Mouse (Mus musculus) forebrain, embryonic 10.5 days (tissue): ENCODE results near the gene Shb. TPM values are rescaled to one million over a fixed set of nuclear protein-coding genes. Genes with fewer than 3 reads are reported as not detected.

Experiments
- DNase-seq: peaks from one replicate; pipeline ENCODE4 v3.0.0-alpha.2; 2017; ENCODE audit warnings: low spot score; ENCODE audit errors: extremely low spot score
- H3K27ac ChIP-seq: fragments of 300-500 bp; sonication (generic); 2 replicates; pipeline ENCODE4 v1.5.1; 2016; ENCODE audit warnings: mild to moderate bottlenecking
- H3K27me3 ChIP-seq: fragments of 300-500 bp; sonication (generic); 2 replicates; pipeline ENCODE4 v1.6.1; 2016; ENCODE audit warnings: mild to moderate bottlenecking; ENCODE audit not compliant: poor library complexity, severe bottlenecking
- H3K36me3 ChIP-seq: fragments of 300-500 bp; sonication (generic); replicated peaks from 2 replicates; pipeline ENCODE4 v1.6.1; 2016; ENCODE audit warnings: mild to moderate bottlenecking, moderate library complexity
- H3K4me1 ChIP-seq: fragments of 300-500 bp; sonication (generic); 2 replicates; pipeline ENCODE4 v1.6.1; 2016
- H3K4me3 ChIP-seq: fragments of 300-500 bp; sonication (generic); 2 replicates; pipeline ENCODE4 v1.5.1; 2016; ENCODE audit warnings: mild to moderate bottlenecking, moderate library complexity
- H3K9me3 ChIP-seq: fragments of 300-500 bp; sonication (generic); 2 replicates; pipeline ENCODE4 v1.6.1; 2016; ENCODE audit warnings: mild to moderate bottlenecking, moderate library complexity
- WGBS: fragments of 180-500 bp; shearing (Covaris S2); methylation state at CpG from one replicate; pipeline ENCODE4 v1.1.7; 2016; 5-methylcytosine and 5-hydroxymethylcytosine counted together
- polyA plus RNA-seq: library from polyadenylated mRNA; unstranded; fragments of >200 nt; fragmentation: Nextera tagmentation; extraction: Ambion mirVana; gene quantifications from 2 replicates; pipeline ENCODE4 v1.2.1, GENCODE M21; 2016

Shb gene
- polyA plus RNA-seq, 1 experiment from 2014 or later = 3.0 TPM

DNA sequence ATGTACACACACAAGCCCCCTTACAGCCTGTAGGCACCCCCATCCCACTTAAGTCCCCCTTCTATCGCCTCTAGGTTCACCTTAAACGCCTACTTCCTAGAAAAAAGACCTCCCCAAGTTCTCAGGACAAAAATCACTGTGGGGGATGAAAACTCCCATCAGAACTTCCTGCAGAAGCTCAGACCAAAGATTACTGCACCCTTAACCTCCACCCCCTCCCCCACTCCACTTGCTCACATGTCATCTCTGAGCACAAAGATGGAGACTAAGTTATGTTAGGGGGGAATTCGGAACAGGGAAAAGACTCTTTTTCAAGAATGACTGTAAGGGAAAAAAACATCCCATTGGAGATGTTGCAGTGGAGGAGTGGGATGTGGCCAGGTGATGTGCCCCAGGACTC lies 6.7 kb downstream of the Shb start:
- Histone ChIP-seq H3K27ac (no peak overlapping the region), H3K4me1 (peaks cover 83% of the 10 kb centered on the region), H3K27me3 (peaks cover 26% of the 10 kb centered on the region), H3K4me3 (no peak overlapping the region), H3K9me3 (no peaks in the 10 kb centered on the region), H3K36me3 (peaks cover 27% of the 10 kb centered on the region)
- DNase-seq = no peak
- WGBS = 90% methylated on average over 3 of the region's 3 CpGs

DNA sequence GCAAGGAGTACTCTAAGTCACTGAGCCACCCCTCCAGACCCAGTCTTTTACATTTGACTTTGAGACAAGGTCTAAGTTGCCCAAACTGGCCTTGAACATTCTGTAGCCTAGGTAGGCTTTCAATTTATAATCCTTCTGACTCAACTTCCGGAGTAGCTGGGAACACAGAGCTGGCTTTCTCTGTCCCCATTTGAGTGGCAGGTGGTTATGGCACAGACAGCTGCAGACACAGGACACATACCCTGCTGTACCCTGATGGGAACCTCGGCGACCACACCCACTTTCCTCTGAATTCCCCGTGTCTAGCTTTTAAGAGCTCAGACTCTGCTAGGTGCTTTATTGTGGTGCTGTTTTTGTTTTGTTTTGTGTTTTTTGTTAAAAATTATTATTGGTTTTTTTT lies 7.7 kb downstream of the Shb start:
- H3K27me3 ChIP-seq = peaks cover 26% of the 10 kb centered on the region
- DNase-seq = no peak
- 91% methylated on average over 4 of the region's 4 CpGs for WGBS
- no peak overlapping the region for H3K4me3 ChIP-seq
- H3K4me1 ChIP-seq = peaks cover 73% of the 10 kb centered on the region
- H3K9me3 ChIP-seq = no peaks in the 10 kb centered on the region
- H3K36me3 ChIP-seq = peaks cover 27% of the 10 kb centered on the region
- no peak overlapping the region for H3K27ac ChIP-seq

DNA sequence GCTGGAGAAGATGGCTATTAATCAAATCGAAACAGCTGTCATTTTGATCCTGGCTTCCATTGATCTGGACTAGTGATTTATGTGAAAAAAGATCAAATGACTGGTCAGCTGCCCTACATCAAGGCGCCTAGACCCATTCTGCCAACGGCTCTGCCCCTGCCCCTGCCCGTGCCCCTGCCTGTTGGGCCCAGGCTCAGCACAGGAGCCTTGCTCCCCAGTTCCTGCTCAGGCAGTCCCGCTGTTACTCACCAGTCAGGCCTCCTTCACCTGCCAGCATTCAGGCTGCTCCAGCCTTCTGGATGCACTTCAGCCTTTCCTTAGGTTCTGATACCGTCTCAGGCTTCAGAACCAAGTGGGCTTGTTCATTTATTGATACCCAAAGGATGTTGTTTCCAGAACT lies 8.9 kb downstream of the Shb start:
- no peaks in the 10 kb centered on the region for H3K9me3 ChIP-seq
- H3K4me1 ChIP-seq = peaks cover 61% of the 10 kb centered on the region
- 93% methylated on average over 6 of the region's 6 CpGs for WGBS
- no peak for DNase-seq
- H3K27me3 ChIP-seq = peaks cover 14% of the 10 kb centered on the region
- H3K4me3 ChIP-seq = no peak overlapping the region
- H3K27ac ChIP-seq = no peak overlapping the region
- peaks cover 27% of the 10 kb centered on the region for H3K36me3 ChIP-seq

- Histone ChIP-seq H3K9me3 (no peaks in the 10 kb centered on the region), H3K4me1 (peaks cover 60% of the 10 kb centered on the region)
Observed at GRCm38 (mm10) chr4:45522956-45523355, 9.3 kb downstream of the Shb start.

DNA sequence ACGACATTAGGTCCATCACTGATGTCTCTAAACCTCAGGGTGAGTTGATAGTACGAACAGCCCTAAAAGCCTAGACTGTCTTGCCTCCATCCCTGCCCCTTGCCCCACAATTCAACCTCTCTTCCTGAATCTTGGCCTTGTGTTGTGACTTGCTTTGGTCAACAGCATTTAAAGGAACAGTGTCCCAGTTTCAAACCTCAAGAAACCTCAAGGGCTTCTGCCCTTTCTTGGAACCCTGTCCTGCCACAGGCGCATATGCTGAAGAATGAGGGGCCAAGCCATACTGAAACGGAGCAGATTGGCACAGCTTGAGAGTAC lies 9.7 kb downstream of the Shb start:
- H3K4me3 ChIP-seq = no peak overlapping the region
- H3K4me1 ChIP-seq = peaks cover 60% of the 10 kb centered on the region
- no peak for DNase-seq
- H3K9me3 ChIP-seq = no peaks in the 10 kb centered on the region
- H3K27me3 ChIP-seq = peaks cover 6% of the 10 kb centered on the region; the same call in 1 of the 2 replicates
- WGBS = 83% methylated on average over 4 of the region's 4 CpGs
- H3K36me3 ChIP-seq = peaks cover 27% of the 10 kb centered on the region
- H3K27ac ChIP-seq = 0 out of 2 replicates have a peak overlapping the region, but pooled peaks have one; percentile 25

More at GRCm38 (mm10) chr4:45522956-45523355, 9.3 kb downstream of the Shb start:
- DNase-seq = no peak
- peaks cover 27% of the 10 kb centered on the region for H3K36me3 ChIP-seq
- no peak overlapping the region for H3K27ac ChIP-seq
- peaks cover 10% of the 10 kb centered on the region for H3K27me3 ChIP-seq
- no peak overlapping the region for H3K4me3 ChIP-seq

GRCm38 (mm10) chr4:45521705-45522582 lies 10.3 kb downstream of the Shb start:
- peaks cover 24% of the 10 kb centered on the region for H3K36me3 ChIP-seq
- peaks cover under 1% of the 10 kb centered on the region; the same call in 1 of the 2 replicates for H3K27me3 ChIP-seq
- H3K4me3 ChIP-seq = no peak overlapping the region
- WGBS = 67% methylated on average over 9 of the region's 9 CpGs
- no peaks in the 10 kb centered on the region for H3K9me3 ChIP-seq
- H3K4me1 ChIP-seq = peaks cover 60% of the 10 kb centered on the region
- H3K27ac ChIP-seq = no peak overlapping the region
- DNase-seq = no peak

GRCm38 (mm10) chr4:45520375-45520774 lies 11.9 kb downstream of the Shb start:
- peaks cover 60% of the 10 kb centered on the region for H3K4me1 ChIP-seq
- H3K27me3 ChIP-seq = peaks cover 8% of the 10 kb centered on the region
- H3K9me3 ChIP-seq = no peaks in the 10 kb centered on the region
- H3K27ac ChIP-seq = peak overlapping the region; percentile 4; the same call in 1 of the 2 replicates
- no peak for DNase-seq
- no peak overlapping the region for H3K4me3 ChIP-seq
- WGBS = 85% methylated on average over 8 of the region's 8 CpGs
- H3K36me3 ChIP-seq = peaks cover 12% of the 10 kb centered on the region

DNA sequence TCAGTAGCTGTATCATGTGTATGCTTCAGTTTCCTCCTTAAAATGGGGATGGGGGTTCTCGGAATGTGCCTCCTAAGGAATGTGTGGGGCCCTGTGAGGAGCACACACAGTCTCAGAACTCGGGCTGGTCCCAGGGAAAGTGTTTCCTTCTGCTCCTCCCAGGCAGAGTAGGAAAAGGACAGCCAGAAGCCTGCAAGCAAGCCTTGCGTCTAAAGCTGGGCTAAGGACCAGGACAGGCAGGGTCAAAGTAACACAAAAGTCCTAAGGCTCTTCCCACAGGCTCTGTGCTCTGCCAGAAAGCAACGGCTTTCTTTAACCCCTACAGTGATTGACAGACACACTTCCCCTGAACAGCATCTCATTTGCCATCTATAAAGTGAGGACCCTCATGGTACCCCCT lies 14.9 kb downstream of the Shb start:
- WGBS = 52% methylated on average over 4 of the region's 4 CpGs

DNA sequence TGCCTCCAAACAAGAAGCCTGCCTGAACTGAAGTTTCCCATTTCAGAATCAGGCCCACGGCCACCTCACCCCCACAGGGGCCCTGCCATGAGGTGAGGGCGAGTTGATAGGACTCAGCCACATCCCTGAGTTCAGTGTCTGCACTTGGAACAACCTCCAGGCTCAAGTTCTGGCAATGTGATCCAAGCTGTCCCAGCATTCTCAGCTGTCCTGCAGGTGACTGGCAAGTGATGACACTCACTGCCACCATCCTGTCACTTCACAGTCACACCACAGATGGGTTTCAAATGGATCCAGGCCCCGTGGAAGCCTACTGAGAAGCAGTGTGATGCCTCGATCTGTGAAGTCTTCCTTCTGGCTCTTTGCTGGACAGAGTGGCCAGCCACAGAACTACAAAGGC lies 16.4 kb downstream of the Shb start:
- H3K4me1 ChIP-seq = peaks cover 70% of the 10 kb centered on the region
- H3K27ac ChIP-seq = no peak overlapping the region; the same call in 1 of the 2 replicates
- DNase-seq = no peak
- H3K4me3 ChIP-seq = no peak overlapping the region
- peaks cover 11% of the 10 kb centered on the region for H3K27me3 ChIP-seq
- H3K36me3 ChIP-seq = no peaks in the 10 kb centered on the region; the same call in 1 of the 2 replicates
- no peaks in the 10 kb centered on the region for H3K9me3 ChIP-seq
- WGBS = 72% methylated on average over 4 of the region's 4 CpGs

More for the DNA sequence above, 14.9 kb downstream of the Shb start:
- peak overlapping the region; percentile 32; the same call in 1 of the 2 replicates for H3K27ac ChIP-seq
- H3K27me3 ChIP-seq = peaks cover 11% of the 10 kb centered on the region
- no peaks in the 10 kb centered on the region for H3K9me3 ChIP-seq
- H3K4me1 ChIP-seq = peaks cover 77% of the 10 kb centered on the region
- no peak for DNase-seq
- H3K4me3 ChIP-seq = no peak overlapping the region
- H3K36me3 ChIP-seq = no peaks in the 10 kb centered on the region; the same call in 1 of the 2 replicates

- peaks cover 79% of the 10 kb centered on the region for H3K4me1 ChIP-seq
- peak overlapping the region; percentile 35; the same call in 1 of the 2 replicates for H3K4me3 ChIP-seq
- WGBS = 23% methylated on average over 7 of the region's 7 CpGs
- H3K27ac ChIP-seq = peak overlapping the region; percentile 77
- H3K27me3 ChIP-seq = peaks cover 11% of the 10 kb centered on the region
- no peaks in the 10 kb centered on the region for H3K9me3 ChIP-seq
- no peaks in the 10 kb centered on the region for H3K36me3 ChIP-seq
- DNase-seq = no peak
Observed at GRCm38 (mm10) chr4:45514406-45514805, 17.9 kb downstream of the Shb start.

GRCm38 (mm10) chr4:45513791-45514293 lies 18.4 kb downstream of the Shb start:
- H3K4me3 ChIP-seq = peak overlapping the region; percentile 35; the same call in 1 of the 2 replicates
- DNase-seq = peak; percentile 65
- 0% methylated on average over 10 of the region's 10 CpGs for WGBS
- H3K36me3 ChIP-seq = no peaks in the 10 kb centered on the region
- H3K9me3 ChIP-seq = no peaks in the 10 kb centered on the region
- H3K4me1 ChIP-seq = peaks cover 85% of the 10 kb centered on the region
- peaks cover 11% of the 10 kb centered on the region for H3K27me3 ChIP-seq
- H3K27ac ChIP-seq = peak overlapping the region; percentile 77

GRCm38 (mm10) chr4:45513340-45513739 lies 18.9 kb downstream of the Shb start:
- Histone ChIP-seq H3K27ac (peak overlapping the region; percentile 77), H3K27me3 (peaks cover 11% of the 10 kb centered on the region), H3K4me3 (0 out of 2 replicates have a peak overlapping the region, but pooled peaks have one; percentile 35), H3K36me3 (no peaks in the 10 kb centered on the region), H3K9me3 (no peaks in the 10 kb centered on the region), H3K4me1 (peaks cover 90% of the 10 kb centered on the region)
- no peak for DNase-seq
- 77% methylated on average over 2 of the region's 2 CpGs for WGBS

DNA sequence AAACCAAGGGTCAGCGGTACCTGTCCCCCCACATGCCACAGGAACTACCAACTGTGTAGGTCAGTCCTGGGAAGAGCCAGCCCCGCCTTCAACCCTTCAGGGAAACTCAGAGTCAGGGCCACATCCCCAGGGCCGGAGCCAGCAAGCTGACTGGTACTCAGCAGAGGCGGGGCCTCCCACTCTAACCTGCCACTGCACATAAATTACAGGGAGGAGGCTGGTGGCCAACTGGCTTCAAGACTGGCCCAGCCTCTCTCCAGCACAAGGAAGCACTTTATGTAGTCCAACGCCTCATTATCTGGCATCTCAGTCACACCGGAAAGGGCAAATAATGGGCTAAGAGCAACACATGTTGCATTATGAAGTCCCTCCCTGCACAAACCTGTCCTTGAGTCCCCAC lies 22.1 kb downstream of the Shb start:
- 53% methylated on average over 6 of the region's 6 CpGs for WGBS
- Histone ChIP-seq H3K27ac (peak overlapping the region; percentile 40; the same call in 1 of the 2 replicates), H3K4me3 (no peak overlapping the region), H3K4me1 (peaks cover 90% of the 10 kb centered on the region), H3K9me3 (no peaks in the 10 kb centered on the region), H3K36me3 (no peaks in the 10 kb centered on the region), H3K27me3 (0 out of 2 replicates have a peak, but pooled peaks cover 3% of the 10 kb centered on the region)
- DNase-seq = no peak
